Comparison of ENCODE assay signal across 8 mouse cellular contexts in the genomic region with DNA sequence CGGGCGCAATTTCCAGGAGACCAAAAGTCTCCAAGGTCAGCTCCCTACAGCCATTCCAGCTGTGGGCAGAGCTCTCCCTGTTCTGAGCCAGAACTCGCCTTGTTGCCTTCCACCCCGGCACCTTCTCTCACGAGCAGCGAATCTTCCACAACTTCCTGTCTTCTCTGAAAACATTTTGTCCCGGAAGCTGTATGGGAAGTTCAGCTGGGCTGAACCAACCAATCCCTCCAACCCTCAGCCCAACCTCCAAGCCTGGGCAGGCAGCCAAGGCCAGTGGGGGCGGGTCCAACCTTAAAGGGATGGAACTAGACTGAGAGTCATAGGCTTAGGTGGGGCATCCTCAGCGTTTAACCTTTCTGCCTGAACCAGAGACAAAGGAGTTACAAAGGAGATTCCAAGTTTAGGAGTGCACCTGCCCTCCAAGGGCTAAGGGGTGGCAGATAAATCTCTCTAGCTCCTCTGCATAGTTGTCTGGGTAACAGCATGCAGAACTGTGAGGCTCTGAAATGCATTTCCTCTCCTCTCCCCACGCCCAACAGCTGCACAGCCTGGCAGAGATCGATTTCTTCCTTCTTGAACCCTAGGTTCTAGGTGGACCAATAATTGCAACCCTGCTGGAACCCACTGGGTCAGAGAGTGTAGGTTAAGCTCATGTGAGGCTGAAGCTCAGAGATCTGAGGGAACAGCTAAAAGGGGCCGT. TPM values are rescaled to one million over a fixed set of nuclear protein-coding genes. Genes with fewer than 3 reads are reported as not detected.
DNase-seq lines count a peak whose midpoint lies in the region; ATAC-seq lines count a peak whose summit lies in the region.

Gene Cyp4f13, minus strand, starts transcription at position 188 of the 700 bp plus-strand sequence.

- no peaks in the 10 kb centered on the region for H3K36me3 ChIP-seq in hindbrain, embryonic 13.5 days

- H3K9me3 ChIP-seq in hindbrain, embryonic 13.5 days: no peaks in the 10 kb centered on the region

- peak within 1 kb of the TSS; percentile 53 for H3K27ac ChIP-seq in hindbrain, embryonic 13.5 days

- DNase-seq in NIH3T3 (ENCODE audit: low read depth): peak; percentile 99
- peak; percentile 97 to 99 for DNase-seq in cerebellum, postnatal 14 days
- DNase-seq in frontal cortex, postnatal 14 days (ENCODE audit: low spot score in 2 of 2): peak; percentile 88 to 90
- DNase-seq in layer of hippocampus, postnatal 36 days: peak; percentile 93 to 94
- DNase-seq in lung, postnatal 36 days: peak; percentile 99
- peak; percentile 93 for DNase-seq in retina, postnatal 1 day
- peak; percentile 98 to 99 for DNase-seq in urinary bladder, adult 18-20 months (ENCODE audit: low spot score in 2 of 2)

- no peaks in the 10 kb centered on the region for H3K27me3 ChIP-seq in hindbrain, embryonic 13.5 days

- H3K4me2 ChIP-seq in hindbrain, embryonic 13.5 days: peak within 1 kb of the TSS; percentile 61

- H3K4me1 ChIP-seq in hindbrain, embryonic 13.5 days (replicated peaks): peaks cover 14% of the 10 kb centered on the region; the same call in 1 of the 2 replicates

- WGBS in hindbrain, embryonic 13.5 days: 52% methylated on average over 12 of the region's 12 CpGs

- peak within 1 kb of the TSS; percentile 43 for H3K4me3 ChIP-seq in hindbrain, embryonic 13.5 days

- peak; percentile 96 for ATAC-seq in hindbrain, embryonic 13.5 days (ENCODE audit: low FRiP score)

- peak within 1 kb of the TSS; percentile 67 for H3K9ac ChIP-seq in hindbrain, embryonic 13.5 days

RNA-seq across cellular contexts. Expression of gene Cyp4f13, which starts in this region (rescaled TPM):
- polyA plus RNA-seq in hindbrain, embryonic 13.5 days (2015; fragmentation: Nextera tagmentation; extraction: Ambion mirVana): 9.5 and 10.9 TPM in 2 replicates
- total RNA-seq in layer of hippocampus, postnatal 36 days (2021): 10 to 100 TPM; 23.4 to 24.1 TPM

Comparison
In these comparisons a context has a peak if more than half of its experiments do, and no peak if none do; other contexts are left out.
1. Peak in every context shown above with its lines: DNase-seq, ATAC-seq, H3K4me3 ChIP-seq and H3K27ac ChIP-seq.